Mouse (Mus musculus) kidney, postnatal 0 days (tissue): ENCODE data around the gene Smim26. TPM values are rescaled to one million over a fixed set of nuclear protein-coding genes. Genes with fewer than 3 reads are reported as not detected.

Source experiments
- ATAC-seq: fragments of 200-750 bp; cut with Nextera tagmentation; replicated peaks from 2 replicates; pipeline ENCODE4 v1.8.0; 2017; ENCODE audit warnings: low read depth, moderate number of reproducible peaks, moderate TSS enrichment, moderate library complexity; ENCODE audit not compliant: low FRiP score
- DNase-seq: peaks from one replicate; pipeline ENCODE4 v3.0.0-alpha.2; 2016; ENCODE audit warnings: low spot score
- H3K27ac ChIP-seq: fragments of 300-500 bp; sonication (generic); 2 replicates; pipeline ENCODE4 v1.5.1; 2014; ENCODE audit warnings: mild to moderate bottlenecking
- H3K27me3 ChIP-seq: fragments of 300-500 bp; sonication (generic); 2 replicates; pipeline ENCODE4 v1.6.1; 2014; ENCODE audit warnings: low read length, mixed read lengths; ENCODE audit not compliant: insufficient read depth
- H3K36me3 ChIP-seq: fragments of 300-500 bp; sonication (generic); 2 replicates; pipeline ENCODE4 v1.6.1; 2014; ENCODE audit warnings: low read length, mixed read lengths; ENCODE audit not compliant: insufficient read depth
- H3K4me1 ChIP-seq: fragments of 300-500 bp; sonication (generic); replicated peaks from 2 replicates; pipeline ENCODE4 v1.6.1; 2014; ENCODE audit warnings: antibody characterized with exemption, low read length, mixed read lengths; ENCODE audit not compliant: insufficient read depth
- H3K4me2 ChIP-seq: fragments of 300-500 bp; sonication (generic); 2 replicates; pipeline ENCODE4 v1.6.1; 2014; ENCODE audit warnings: mild to moderate bottlenecking, low read length, moderate library complexity, mixed read lengths
- H3K4me3 ChIP-seq: fragments of 300-500 bp; sonication (generic); replicated peaks from 2 replicates; pipeline ENCODE4 v1.5.1; 2014; ENCODE audit warnings: low read depth, low read length
- H3K9ac ChIP-seq: fragments of 300-500 bp; sonication (generic); 2 replicates; pipeline ENCODE4 v1.6.1; 2014; ENCODE audit warnings: low read depth, low read length
- H3K9me3 ChIP-seq: fragments of 300-500 bp; sonication (generic); replicated peaks from 2 replicates; pipeline ENCODE4 v1.6.1; 2016; ENCODE audit warnings: low read length, inconsistent platforms, mixed read lengths
- CTCF ChIP-seq: IDR thresholded peaks from 2 replicates; pipeline ENCODE4 v1.5.1; 2016; ENCODE audit warnings: antibody characterized with exemption, low read depth, mild to moderate bottlenecking, moderate library complexity
- WGBS: fragments of 180-500 bp; shearing (Covaris S2); extraction: QIAGEN DNeasy Blood & Tissue Kit; methylation state at CpG from one replicate; pipeline ENCODE4 v1.1.7; 2014; 5-methylcytosine and 5-hydroxymethylcytosine counted together
- polyA plus RNA-seq: library from polyadenylated mRNA; unstranded; fragments of >200 nt; fragmentation: Nextera tagmentation; extraction: Ambion mirVana; gene quantifications from 2 replicates; pipeline ENCODE4 v1.2.1, GENCODE M21; 2015

Smim26 gene
- polyA plus RNA-seq: 69.5 and 90.6 TPM in 2 replicates

- Histone ChIP-seq H3K4me3 (peak within 1 kb of the TSS; percentile 57), H3K27me3 (no peaks in the 10 kb centered on the region), H3K36me3 (peaks cover 4% of the 10 kb centered on the region; the same call in 1 of the 2 replicates), H3K27ac (peak within 1 kb of the TSS; percentile 25; the same call in 1 of the 2 replicates), H3K4me2 (peak within 1 kb of the TSS; percentile 75), H3K4me1 (no peaks in the 10 kb centered on the region), H3K9me3 (no peaks in the 10 kb centered on the region), H3K9ac (peak within 1 kb of the TSS; percentile 64)
- ATAC-seq (peak; percentile 87), DNase-seq (peak; percentile 94)
- WGBS: under 1% methylated on average over 31 of the region's 31 CpGs
- no peak for TF ChIP-seq CTCF
These were observed at the start of gene Smim26 for GRCm38 (mm10) chr2:144593951-144594651. Gene Smim26 (plus strand): TSS chr2:144594054.

GRCm38 (mm10) chr2:144544630-144545029 lies 49.2 kb upstream of the Smim26 start:
- H3K9me3 ChIP-seq: no peaks in the 10 kb centered on the region
- peak; percentile 17; the same call in 1 of the 2 replicates for TF ChIP-seq CTCF
- WGBS: 48% methylated on average over 6 of the region's 6 CpGs
- ATAC-seq (peak; percentile 76), DNase-seq (peak; percentile 45)
- H3K4me2 ChIP-seq: no peak overlapping the region
- no peaks in the 10 kb centered on the region for H3K27me3 ChIP-seq
- peak overlapping the region; percentile 70 for H3K27ac ChIP-seq
- H3K9ac ChIP-seq: no peak overlapping the region
- peaks cover 25% of the 10 kb centered on the region; the same call in 1 of the 2 replicates for H3K36me3 ChIP-seq
- H3K4me3 ChIP-seq: no peak overlapping the region
- H3K4me1 ChIP-seq: 0 out of 2 replicates have a peak, but pooled peaks cover 9% of the 10 kb centered on the region

- ATAC-seq: peak; percentile 71
- H3K4me3 ChIP-seq: no peak overlapping the region
- peaks cover 20% of the 10 kb centered on the region; the same call in 1 of the 2 replicates for H3K36me3 ChIP-seq
- no peak overlapping the region for H3K4me2 ChIP-seq
- H3K9ac ChIP-seq: no peak overlapping the region
- 0 out of 2 replicates have a peak, but pooled peaks cover 9% of the 10 kb centered on the region for H3K4me1 ChIP-seq
- no peaks in the 10 kb centered on the region for H3K9me3 ChIP-seq
- WGBS: 68% methylated on average over 2 of the region's 2 CpGs
- DNase-seq: peak; percentile 27
- peak overlapping the region; percentile 82 for H3K27ac ChIP-seq
- H3K27me3 ChIP-seq: no peaks in the 10 kb centered on the region
- no peak for TF ChIP-seq CTCF
These were observed 48.8 kb upstream of the Smim26 start for GRCm38 (mm10) chr2:144545061-144545460.

- Histone ChIP-seq H3K27me3 (no peaks in the 10 kb centered on the region), H3K27ac (peak overlapping the region; percentile 82), H3K9ac (no peak overlapping the region), H3K4me3 (no peak overlapping the region), H3K4me1 (0 out of 2 replicates have a peak, but pooled peaks cover 9% of the 10 kb centered on the region), H3K4me2 (no peak overlapping the region), H3K9me3 (no peaks in the 10 kb centered on the region), H3K36me3 (peaks cover 20% of the 10 kb centered on the region; the same call in 1 of the 2 replicates)
- ATAC-seq (peak; percentile 35; the same call in 1 of the 2 replicates), DNase-seq (peak; percentile 10)
- WGBS: 18% methylated on average over 1 of the region's 1 CpGs
- TF ChIP-seq CTCF: no peak
These were observed 48.4 kb upstream of the Smim26 start for GRCm38 (mm10) chr2:144545481-144545880.

GRCm38 (mm10) chr2:144547559-144547958 lies 46.3 kb upstream of the Smim26 start:
- H3K36me3 ChIP-seq: peaks cover 19% of the 10 kb centered on the region; the same call in 1 of the 2 replicates
- DNase-seq (no peak), ATAC-seq (no peak)

GRCm38 (mm10) chr2:144550529-144550928 lies 43.3 kb upstream of the Smim26 start, which contains the start of gene Rbbp9:
Gene Rbbp9 (minus strand): TSS chr2:144550869.
- peak within 1 kb of the TSS; percentile 61 for H3K9ac ChIP-seq
- peak; percentile 88 for ATAC-seq
- peak within 1 kb of the TSS; percentile 53 for H3K4me2 ChIP-seq
- no peak for TF ChIP-seq CTCF
- 0 out of 2 replicates have a peak, but pooled peaks cover 4% of the 10 kb centered on the region for H3K4me1 ChIP-seq
- H3K27ac ChIP-seq: peak within 1 kb of the TSS; percentile 43
- no peaks in the 10 kb centered on the region for H3K9me3 ChIP-seq
- peak; percentile 89 for DNase-seq
- under 1% methylated on average over 17 of the region's 17 CpGs for WGBS
- 0 out of 2 replicates have a peak, but pooled peaks cover 5% of the 10 kb centered on the region for H3K36me3 ChIP-seq
- H3K27me3 ChIP-seq: no peaks in the 10 kb centered on the region
- peak within 1 kb of the TSS; percentile 70 for H3K4me3 ChIP-seq

More at GRCm38 (mm10) chr2:144547559-144547958, 46.3 kb upstream of the Smim26 start:
- Histone ChIP-seq H3K27me3 (no peaks in the 10 kb centered on the region), H3K4me3 (no peak overlapping the region), H3K9me3 (no peaks in the 10 kb centered on the region), H3K27ac (0 out of 2 replicates have a peak overlapping the region, but pooled peaks have one; percentile 65), H3K9ac (no peak overlapping the region), H3K4me2 (no peak overlapping the region), H3K4me1 (0 out of 2 replicates have a peak, but pooled peaks cover 9% of the 10 kb centered on the region)
- no peak for TF ChIP-seq CTCF
- 55% methylated on average over 4 of the region's 4 CpGs for WGBS
